Mouse (Mus musculus) layer of hippocampus, adult 9-11 months (tissue): ENCODE results near the gene Popdc2.

ENCODE experiments used
- DNase-seq: peaks from one replicate; pipeline ENCODE4 v3.0.0; 2022

Gene Popdc2

GRCm38 (mm10) chr16:38406708-38407107 is 44.7 kb downstream of the Popdc2 start:
- no peak for DNase-seq

- no peak for DNase-seq
These were observed 45.6 kb downstream of the Popdc2 start for GRCm38 (mm10) chr16:38407584-38407983.

- DNase-seq: no peak
These were observed 46.4 kb downstream of the Popdc2 start for GRCm38 (mm10) chr16:38408416-38408815.

GRCm38 (mm10) chr16:38414953-38415352 is 52.9 kb downstream of the Popdc2 start:
- no peak for DNase-seq

GRCm38 (mm10) chr16:38425374-38425773 is 63.4 kb downstream of the Popdc2 start:
- DNase-seq: no peak

- no peak for DNase-seq
These were observed 63.8 kb downstream of the Popdc2 start for GRCm38 (mm10) chr16:38425799-38426198.
